Mouse (Mus musculus) midbrain, embryonic 11.5 days (tissue): ENCODE results near the gene Chst15. TPM values are rescaled to one million over a fixed set of nuclear protein-coding genes. Genes with fewer than 3 reads are reported as not detected.
A peak's percentile ranks its signal among the peaks of the same experiment; 100 is the strongest.

Source experiments
- ATAC-seq: fragments of 200-750 bp; cut with Nextera tagmentation; 2 replicates; pipeline ENCODE4 v1.8.0; 2017; ENCODE audit warnings: moderate TSS enrichment, moderate library complexity; ENCODE audit not compliant: low FRiP score
- DNase-seq: peaks from one replicate; pipeline ENCODE4 v3.0.0; 2015; ENCODE audit warnings: low spot score; ENCODE audit errors: missing footprints
- H3K27ac ChIP-seq: fragments of 300-500 bp; sonication (generic); 2 replicates; pipeline ENCODE4 v1.5.1; 2014; ENCODE audit warnings: low read depth, low read length
- H3K27me3 ChIP-seq: fragments of 300-500 bp; sonication (generic); 2 replicates; pipeline ENCODE4 v1.6.1; 2014; ENCODE audit warnings: mild to moderate bottlenecking, low read length, moderate library complexity, mixed read lengths; ENCODE audit not compliant: control insufficient read depth, insufficient read depth
- H3K36me3 ChIP-seq: fragments of 300-500 bp; sonication (generic); 2 replicates; pipeline ENCODE4 v1.6.1; 2014; ENCODE audit warnings: mild to moderate bottlenecking, low read length, moderate library complexity, mixed read lengths; ENCODE audit not compliant: control insufficient read depth, insufficient read depth
- H3K4me1 ChIP-seq: fragments of 300-500 bp; sonication (generic); 2 replicates; pipeline ENCODE4 v1.6.1; 2014; ENCODE audit warnings: low read length; ENCODE audit not compliant: control insufficient read depth, insufficient read depth
- H3K4me2 ChIP-seq: fragments of 300-500 bp; sonication (generic); 2 replicates; pipeline ENCODE4 v1.6.1; 2014; ENCODE audit warnings: mild to moderate bottlenecking, moderate library complexity
- H3K4me3 ChIP-seq: fragments of 300-500 bp; sonication (generic); 2 replicates; pipeline ENCODE4 v1.5.1; 2014; ENCODE audit warnings: low read depth, low read length
- H3K9ac ChIP-seq: fragments of 300-500 bp; sonication (generic); 2 replicates; pipeline ENCODE4 v1.6.1; 2014; ENCODE audit warnings: low read length
- H3K9me3 ChIP-seq: fragments of 300-500 bp; sonication (generic); 2 replicates; pipeline ENCODE4 v1.6.1; 2016; ENCODE audit warnings: low read length; ENCODE audit not compliant: control insufficient read depth
- WGBS: fragments of 180-500 bp; shearing (Covaris S2); extraction: QIAGEN DNeasy Blood & Tissue Kit; methylation state at CpG from one replicate; pipeline ENCODE4 v1.1.7; 2014; 5-methylcytosine and 5-hydroxymethylcytosine counted together
- polyA plus RNA-seq: library from polyadenylated mRNA; unstranded; fragments of >200 nt; fragmentation: Nextera tagmentation; extraction: Ambion mirVana; gene quantifications from 2 replicates; pipeline ENCODE4 v1.2.1, GENCODE M21; 2014

Chst15 gene
- polyA plus RNA-seq, 1 experiment from 2014 or later = 18.0 TPM

DNA sequence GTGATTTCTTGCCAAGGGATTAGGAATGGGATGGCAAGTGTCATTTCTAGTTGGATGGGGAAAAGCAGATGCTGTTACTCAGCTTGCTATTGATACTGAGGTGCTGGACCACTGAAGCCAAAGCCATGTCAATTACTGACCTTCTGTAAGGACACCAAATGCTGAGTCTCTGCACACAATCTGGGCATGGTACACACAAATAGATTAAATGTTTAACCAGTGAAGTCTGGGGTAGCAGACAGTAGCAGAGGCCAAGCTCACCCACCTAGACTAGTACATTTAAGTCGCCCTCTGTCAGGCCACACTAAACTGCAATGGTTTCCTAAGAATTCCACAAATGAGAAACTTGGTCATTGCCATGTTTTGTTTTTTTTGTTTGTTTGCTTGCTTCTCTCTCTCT lies 11.6 kb upstream of the Chst15 start:
- WGBS = 90% methylated on average over 1 of the region's 1 CpGs
- no peak overlapping the region for H3K4me3 ChIP-seq
- H3K4me2 ChIP-seq = no peak overlapping the region
- H3K27me3 ChIP-seq = no peaks in the 10 kb centered on the region
- no peak overlapping the region for H3K9ac ChIP-seq
- no peaks in the 10 kb centered on the region for H3K9me3 ChIP-seq
- H3K4me1 ChIP-seq = peaks cover 2% of the 10 kb centered on the region; the same call in 1 of the 2 replicates
- DNase-seq = no peak
- no peak for ATAC-seq
- no peaks in the 10 kb centered on the region for H3K36me3 ChIP-seq
- H3K27ac ChIP-seq = no peak overlapping the region

DNA sequence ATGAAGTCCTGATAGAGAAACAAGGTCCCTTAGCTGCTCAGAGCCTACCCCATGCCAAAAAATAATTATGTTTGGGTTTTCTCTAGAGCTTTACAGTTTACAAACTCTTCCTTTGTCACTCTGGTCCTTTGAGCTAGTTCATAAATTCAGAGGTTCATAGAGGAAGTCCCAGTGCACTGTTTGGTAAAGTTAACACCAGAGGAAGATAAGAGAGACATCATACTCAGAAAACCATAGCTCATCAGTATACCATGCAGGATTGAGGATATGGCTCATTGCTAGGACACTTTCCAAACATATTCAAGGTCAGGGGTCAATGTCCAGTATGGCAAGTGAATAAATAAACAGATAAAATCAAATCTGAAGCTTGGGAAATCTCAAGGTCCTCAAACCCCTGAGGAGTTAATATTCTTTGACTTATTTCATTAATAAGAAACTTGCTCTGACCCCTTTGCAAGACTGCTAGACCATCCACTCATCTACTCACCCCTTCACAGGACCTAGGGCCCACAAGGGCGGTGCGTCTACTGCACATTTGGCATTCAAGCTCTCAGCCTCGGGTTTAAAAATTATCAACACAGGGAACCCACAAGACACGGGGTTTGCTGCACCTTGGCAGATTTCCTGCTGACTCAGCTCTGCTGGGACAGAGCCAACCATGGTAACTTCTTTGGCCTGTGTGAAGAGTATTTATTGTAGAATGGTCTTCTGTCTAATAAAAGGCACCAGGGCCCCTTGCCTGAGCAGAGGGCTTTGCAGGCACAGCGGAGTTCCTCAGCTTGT lies 8.7 kb upstream of the Chst15 start:
- Histone ChIP-seq H3K4me3 (no peak overlapping the region), H3K4me2 (no peak overlapping the region), H3K9me3 (no peaks in the 10 kb centered on the region), H3K36me3 (no peaks in the 10 kb centered on the region), H3K4me1 (no peaks in the 10 kb centered on the region), H3K27ac (no peak overlapping the region), H3K27me3 (no peaks in the 10 kb centered on the region), H3K9ac (no peak overlapping the region)
- ATAC-seq (no peak), DNase-seq (no peak)
- 88% methylated on average over 5 of the region's 5 CpGs for WGBS

DNA sequence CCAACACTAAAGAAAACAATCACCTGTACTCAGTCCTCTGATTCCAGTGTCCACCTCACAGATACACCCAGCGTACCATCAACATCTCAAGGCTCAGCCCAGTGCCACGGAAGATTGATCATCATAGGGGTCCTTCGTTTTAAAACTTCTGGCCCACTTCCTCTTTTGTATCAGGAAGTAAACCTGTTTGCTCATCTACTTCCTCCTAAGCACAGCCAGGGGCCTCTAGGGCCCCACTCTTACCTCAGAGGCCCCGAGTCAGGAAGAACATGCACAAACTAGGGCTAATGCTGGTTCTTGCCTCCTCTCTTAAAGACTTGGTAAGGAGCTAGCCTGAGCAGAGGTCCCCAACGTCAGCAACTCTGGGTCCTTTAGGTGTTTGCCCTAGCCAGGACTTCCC lies 6.4 kb upstream of the Chst15 start:
- H3K27ac ChIP-seq = no peak overlapping the region
- no peak overlapping the region for H3K4me2 ChIP-seq
- no peak overlapping the region for H3K9ac ChIP-seq
- 86% methylated on average over 5 of the region's 5 CpGs for WGBS
- ATAC-seq (no peak), DNase-seq (no peak)
- H3K4me1 ChIP-seq = no peaks in the 10 kb centered on the region
- no peaks in the 10 kb centered on the region for H3K27me3 ChIP-seq
- no peaks in the 10 kb centered on the region for H3K36me3 ChIP-seq
- H3K4me3 ChIP-seq = no peak overlapping the region
- no peaks in the 10 kb centered on the region for H3K9me3 ChIP-seq

DNA sequence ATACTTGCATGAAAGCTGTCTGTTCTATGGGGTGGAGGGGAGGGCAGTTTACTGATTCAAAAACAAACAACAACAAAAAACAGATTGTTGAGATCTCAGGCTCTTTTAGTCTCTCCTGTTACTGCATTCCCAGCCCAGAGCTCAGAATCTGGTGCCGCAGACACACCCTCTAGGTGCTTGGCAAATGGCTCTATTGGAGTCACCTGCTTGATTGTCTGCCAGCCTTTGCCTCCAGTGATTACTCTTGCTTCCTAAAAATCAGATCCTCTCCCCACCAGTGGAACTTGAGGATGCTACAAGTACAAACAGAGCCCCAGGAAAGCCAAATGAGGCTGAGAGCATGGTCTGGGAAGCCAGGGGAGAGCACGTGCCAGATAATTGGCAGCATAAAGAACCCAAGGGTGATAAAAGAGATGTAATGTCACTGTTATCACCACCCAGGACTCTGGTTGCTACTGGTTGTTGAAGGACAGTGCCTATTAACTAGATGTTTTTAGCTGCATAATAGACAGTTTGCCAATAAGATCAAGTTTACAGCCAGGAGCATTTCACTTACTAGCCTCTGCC lies 4.4 kb upstream of the Chst15 start:
- no peaks in the 10 kb centered on the region; the same call in 1 of the 2 replicates for H3K27me3 ChIP-seq
- peaks cover 4% of the 10 kb centered on the region; the same call in 1 of the 2 replicates for H3K4me1 ChIP-seq
- WGBS = 82% methylated on average over 2 of the region's 2 CpGs
- no peaks in the 10 kb centered on the region for H3K9me3 ChIP-seq
- H3K36me3 ChIP-seq = no peaks in the 10 kb centered on the region
- H3K9ac ChIP-seq = no peak overlapping the region
- H3K27ac ChIP-seq = no peak overlapping the region
- no peak overlapping the region for H3K4me3 ChIP-seq
- no peak overlapping the region for H3K4me2 ChIP-seq
- ATAC-seq (no peak), DNase-seq (no peak)

DNA sequence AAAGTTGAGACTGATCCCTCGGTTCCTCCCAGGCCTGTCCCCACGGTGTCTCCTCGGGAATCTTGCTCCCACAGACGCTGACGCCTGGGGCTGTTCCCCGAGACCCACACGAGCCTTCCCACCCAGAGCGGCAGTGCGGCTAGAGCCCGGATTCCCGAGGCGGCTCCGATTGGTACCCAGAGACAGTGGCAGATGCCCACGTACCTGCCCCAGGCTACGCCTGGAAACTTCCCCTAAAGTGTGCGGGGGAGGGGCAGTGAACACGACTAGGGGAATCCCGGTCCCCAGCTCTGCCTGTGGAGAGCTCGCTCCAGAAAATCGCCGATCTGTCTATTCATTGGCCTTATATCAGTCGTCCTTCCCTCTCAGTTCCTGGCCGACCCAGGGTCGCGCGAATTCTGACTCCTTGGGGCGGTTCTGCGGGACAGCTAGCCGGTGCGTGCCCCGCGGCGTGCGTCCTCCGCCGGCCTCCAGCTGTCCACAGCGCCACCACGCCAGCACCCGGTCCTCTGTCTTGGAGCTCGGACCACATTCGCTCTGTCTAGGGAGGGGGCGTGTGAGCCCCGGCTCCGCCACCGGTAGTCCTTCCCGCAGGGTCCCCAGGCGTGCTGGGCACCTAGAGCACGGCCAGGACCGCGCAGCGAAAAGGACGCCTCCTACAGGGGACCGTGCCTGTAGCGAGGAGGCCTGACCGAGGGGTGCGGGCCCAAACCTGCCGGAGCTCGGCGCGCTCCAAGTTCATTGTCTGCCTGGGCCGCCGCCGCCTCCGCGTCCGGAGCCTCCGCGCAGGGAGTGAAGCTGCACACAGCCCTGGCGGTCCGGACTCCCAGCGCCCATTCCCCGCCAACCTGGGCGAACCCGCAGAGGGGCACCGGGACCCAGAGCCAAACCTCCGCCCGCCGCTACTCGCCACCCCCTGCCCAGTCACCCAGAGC lies 660 bp downstream of the Chst15 start:
- H3K4me1 ChIP-seq = peaks cover 17% of the 10 kb centered on the region
- peak overlapping the region; percentile 89 for H3K4me3 ChIP-seq
- DNase-seq = peak; percentile 98
- peak; percentile 82 for ATAC-seq
- H3K27ac ChIP-seq = peak overlapping the region; percentile 80
- H3K9ac ChIP-seq = peak overlapping the region; percentile 93
- no peaks in the 10 kb centered on the region for H3K9me3 ChIP-seq
- no peaks in the 10 kb centered on the region; the same call in 1 of the 2 replicates for H3K27me3 ChIP-seq
- whole genome bisulfite sequencing = under 1% methylated on average over 78 of the region's 79 CpGs
- no peaks in the 10 kb centered on the region for H3K36me3 ChIP-seq
- H3K4me2 ChIP-seq = peak overlapping the region; percentile 96

DNA sequence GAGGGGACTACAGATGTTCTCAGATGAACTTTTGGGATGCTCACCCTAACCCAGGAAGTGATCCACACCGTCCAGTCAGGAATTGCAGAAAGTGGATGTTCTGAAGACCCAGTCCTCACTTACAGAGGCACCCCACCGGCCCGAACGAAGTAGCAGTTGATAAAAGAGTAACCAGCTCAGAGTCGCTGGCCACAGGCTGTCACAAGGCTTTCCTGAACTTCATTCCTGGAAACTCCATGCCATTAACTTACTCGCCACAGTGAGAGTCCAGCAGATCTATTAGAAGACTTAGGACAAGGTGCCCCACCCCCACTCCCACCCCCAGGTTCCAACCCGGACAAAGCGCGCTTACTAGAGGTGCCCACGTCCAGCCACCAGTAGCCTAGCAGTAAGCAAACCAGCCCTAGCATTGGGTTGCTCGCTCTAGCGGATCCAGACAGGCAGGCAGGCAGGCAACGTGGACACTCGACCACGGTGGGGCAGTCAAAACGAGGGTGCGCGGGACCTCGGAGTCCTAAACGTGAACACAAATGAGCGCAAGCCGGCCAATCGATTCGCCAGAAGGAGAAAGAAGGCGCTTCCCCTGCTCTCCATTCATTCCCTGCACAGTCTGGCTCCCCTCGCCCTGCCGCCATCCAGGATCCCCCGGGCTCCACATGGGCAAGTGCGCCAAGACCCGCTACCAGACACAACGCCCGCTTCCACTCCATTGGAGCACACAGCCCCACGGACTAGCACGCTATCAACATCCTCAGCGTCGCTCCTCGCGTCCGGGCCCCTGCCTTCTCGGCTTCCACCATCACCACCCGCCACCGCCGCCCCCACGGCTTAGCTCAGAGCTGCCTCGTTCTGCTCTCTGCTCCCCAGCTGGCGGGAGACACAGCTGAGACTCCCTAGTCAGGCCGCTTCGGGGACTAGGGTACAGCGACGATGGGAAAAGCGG lies 1.6 kb downstream of the Chst15 start:
- peak overlapping the region; percentile 89 for H3K4me3 ChIP-seq
- H3K9ac ChIP-seq = peak overlapping the region; percentile 93
- H3K4me1 ChIP-seq = peaks cover 17% of the 10 kb centered on the region
- 1% methylated on average over 51 of the region's 51 CpGs for WGBS
- DNase-seq = peak; percentile 88
- H3K36me3 ChIP-seq = no peaks in the 10 kb centered on the region
- no peaks in the 10 kb centered on the region for H3K9me3 ChIP-seq
- no peaks in the 10 kb centered on the region; the same call in 1 of the 2 replicates for H3K27me3 ChIP-seq
- H3K4me2 ChIP-seq = peak overlapping the region; percentile 96
- peak; percentile 83 for ATAC-seq
- H3K27ac ChIP-seq = peak overlapping the region; percentile 80

DNA sequence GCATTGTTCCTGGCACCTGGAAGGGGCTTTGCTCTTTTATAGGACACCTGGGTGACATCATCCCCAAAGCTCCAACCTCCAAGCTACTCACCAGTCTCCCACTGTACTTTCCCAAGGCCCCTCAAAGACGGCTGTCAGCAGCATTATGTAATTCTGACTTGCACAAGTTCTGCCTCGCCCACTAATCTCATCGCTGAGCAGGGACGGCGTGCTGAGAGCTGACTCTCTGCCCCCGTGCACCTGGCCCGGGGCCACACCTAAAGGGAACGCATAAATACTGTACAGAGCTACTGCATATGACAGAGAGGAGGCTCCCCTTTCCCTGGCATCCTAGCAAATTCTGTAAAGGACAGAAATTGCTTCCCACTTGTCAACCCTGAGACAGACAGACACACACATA lies 4.6 kb downstream of the Chst15 start:
- no peak overlapping the region for H3K27ac ChIP-seq
- no peak overlapping the region for H3K4me2 ChIP-seq
- H3K4me1 ChIP-seq = peaks cover 14% of the 10 kb centered on the region
- H3K9me3 ChIP-seq = no peaks in the 10 kb centered on the region
- H3K36me3 ChIP-seq = no peaks in the 10 kb centered on the region
- H3K27me3 ChIP-seq = no peaks in the 10 kb centered on the region
- no peak overlapping the region for H3K9ac ChIP-seq
- no peak for DNase-seq
- 83% methylated on average over 8 of the region's 8 CpGs for WGBS
- ATAC-seq = no peak
- H3K4me3 ChIP-seq = no peak overlapping the region

DNA sequence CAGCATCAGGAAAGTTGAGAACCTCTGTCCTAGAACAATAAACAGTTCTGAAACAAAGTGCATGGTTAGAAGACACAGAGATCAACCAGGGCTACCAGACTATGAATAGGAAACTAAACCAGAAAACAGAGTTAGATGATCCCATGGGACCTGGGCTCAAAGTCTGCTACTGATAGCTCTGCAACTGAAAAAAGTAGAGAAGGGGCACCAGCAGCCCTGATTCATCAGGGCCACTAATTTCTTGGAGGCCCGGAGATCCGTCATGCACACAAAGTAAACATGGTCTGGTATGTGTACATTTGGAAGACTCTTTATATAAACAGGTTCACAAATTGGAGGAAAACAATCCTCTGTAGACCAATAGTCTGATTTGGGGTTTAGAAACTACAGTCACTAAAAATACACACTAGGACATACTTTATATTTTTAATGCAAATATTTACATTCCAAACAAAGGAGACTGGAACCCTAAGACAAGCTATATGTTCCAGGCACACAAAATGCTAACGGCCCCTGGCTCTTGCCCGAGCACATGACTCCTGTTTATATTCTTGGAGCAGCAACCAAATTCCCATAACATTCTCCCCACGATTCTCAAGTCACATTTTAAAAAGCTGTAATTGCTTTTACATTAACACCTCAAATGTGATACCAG lies 8.4 kb downstream of the Chst15 start:
- no peak for DNase-seq
- Histone ChIP-seq H3K9ac (no peak overlapping the region), H3K4me1 (peaks cover 4% of the 10 kb centered on the region; the same call in 1 of the 2 replicates), H3K27me3 (no peaks in the 10 kb centered on the region), H3K4me2 (no peak overlapping the region), H3K27ac (no peak overlapping the region), H3K36me3 (no peaks in the 10 kb centered on the region), H3K9me3 (no peaks in the 10 kb centered on the region), H3K4me3 (no peak overlapping the region)
- 82% methylated on average over 5 of the region's 5 CpGs for WGBS
- ATAC-seq = no peak
